Mouse (Mus musculus) urinary bladder, postnatal 4 days (tissue): ENCODE measurements at regions not wholly inside any gene's neighbourhood (a gene's known extent, or its start where the extent isn't known, plus 50 kb on each side); places are given as distances from the start of the nearest gene placed in this dataset.

Source experiments
- DNase-seq, 2 experiments: peaks; one replicate each; pipeline ENCODE4 v3.0.0; 2021 to 2022; ENCODE audit warnings: low spot score in 2 of 2

- DNase-seq: peak; percentile 10 to 52
These were observed 145.0 kb downstream of the Setd4 start for GRCm38 (mm10) chr16:93458598-93459496.

GRCm38 (mm10) chr16:93458011-93458585 is 145.8 kb downstream of the Setd4 start:
- DNase-seq: peak; percentile 10 to 50

GRCm38 (mm10) chr16:93456706-93457425 is 147.0 kb downstream of the Setd4 start:
- peak in 1 of 2 experiments; percentile 58 for DNase-seq

- peak; percentile 61 to 88 for DNase-seq
These were observed 149.5 kb downstream of the Setd4 start for GRCm38 (mm10) chr16:93454080-93454997.

- no peak for DNase-seq
These were observed 150.8 kb downstream of the Setd4 start for GRCm38 (mm10) chr16:93453056-93453455.

- no peak for DNase-seq
These were observed 153.0 kb downstream of the Setd4 start for GRCm38 (mm10) chr16:93450896-93451295.

GRCm38 (mm10) chr16:93449925-93450324 is 153.9 kb downstream of the Setd4 start:
- no peak for DNase-seq

- DNase-seq: no peak
These were observed 155.7 kb downstream of the Setd4 start for GRCm38 (mm10) chr16:93448124-93448523.

- DNase-seq: no peak
These were observed 156.9 kb downstream of the Setd4 start for GRCm38 (mm10) chr16:93446970-93447369.

GRCm38 (mm10) chr16:93446206-93446605 is 157.7 kb downstream of the Setd4 start:
- DNase-seq: no peak

- DNase-seq: no peak
These were observed 161.0 kb downstream of the Setd4 start for GRCm38 (mm10) chr16:93442837-93443236.

GRCm38 (mm10) chr16:93437608-93438425 is 166.0 kb downstream of the Setd4 start:
- DNase-seq: peak in 1 of 2 experiments; percentile 53

- no peak for DNase-seq
These were observed 167.1 kb downstream of the Setd4 start for GRCm38 (mm10) chr16:93436732-93437131.

- peak in 1 of 2 experiments; percentile 32 for DNase-seq
These were observed 172.5 kb downstream of the Setd4 start for GRCm38 (mm10) chr16:93431316-93431715.

GRCm38 (mm10) chr16:93429324-93429781 is 174.5 kb downstream of the Setd4 start:
- DNase-seq: no peak

GRCm38 (mm10) chr16:93427264-93427663 is 176.6 kb downstream of the Setd4 start:
- no peak for DNase-seq

GRCm38 (mm10) chr16:93425731-93426130 is 178.1 kb downstream of the Setd4 start:
- no peak for DNase-seq

GRCm38 (mm10) chr16:93423174-93423573 is 180.7 kb downstream of the Setd4 start:
- no peak for DNase-seq

GRCm38 (mm10) chr16:93422221-93422620 is 181.6 kb downstream of the Setd4 start:
- DNase-seq: no peak

GRCm38 (mm10) chr16:93418246-93418645 is 185.6 kb downstream of the Setd4 start:
- no peak for DNase-seq
